Mouse (Mus musculus) liver, embryonic 14.5 days (tissue): ENCODE data around the gene Nrg3.

Source experiments
- CTCF ChIP-seq: IDR thresholded peaks from 2 replicates; pipeline ENCODE4 v1.5.1; 2016; ENCODE audit warnings: antibody characterized with exemption, low read depth, control low read depth
- EP300 ChIP-seq: IDR thresholded peaks from 2 replicates; pipeline ENCODE4 v1.6.1; 2016; ENCODE audit warnings: antibody characterized with exemption, low read depth

DNA sequence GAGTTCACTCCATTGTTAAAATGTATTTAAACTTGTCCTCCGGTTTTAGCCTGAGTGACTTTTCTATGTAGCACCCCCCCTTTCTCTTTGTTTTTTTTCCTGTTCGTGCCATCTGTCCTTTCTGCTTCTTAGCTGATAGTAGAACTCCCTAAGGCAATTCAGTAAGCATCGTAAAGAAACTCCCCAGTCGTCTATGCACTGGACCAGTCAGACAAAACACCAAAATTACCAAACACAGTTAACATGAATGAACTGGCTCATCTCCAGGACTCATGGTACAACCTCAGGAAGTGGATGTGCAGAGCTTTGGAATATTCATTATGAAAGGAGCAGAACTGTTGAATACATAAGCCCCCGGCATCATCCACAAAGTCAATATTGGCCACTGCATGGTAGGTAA, 429.5 kb downstream of the Nrg3 start:
- no peak for TF ChIP-seq CTCF
- no peak for TF ChIP-seq EP300
